Mouse (Mus musculus) embryonic facial prominence, embryonic 11.5 days (tissue): ENCODE measurements around the gene Kcnma1. TPM values are rescaled to one million over a fixed set of nuclear protein-coding genes. Genes with fewer than 3 reads are reported as not detected.

Source experiments
- ATAC-seq: fragments of 200-750 bp; cut with Nextera tagmentation; replicated peaks from 2 replicates; pipeline ENCODE4 v1.8.0; 2017; ENCODE audit warnings: low read depth; ENCODE audit not compliant: insufficient number of reproducible peaks, low FRiP score, low TSS enrichment
- DNase-seq: peaks from one replicate; pipeline ENCODE4 v3.0.0-alpha.2; 2015; ENCODE audit warnings: low spot score
- H3K27ac ChIP-seq: fragments of 300-500 bp; sonication (generic); replicated peaks from 2 replicates; pipeline ENCODE4 v1.5.1; 2014; ENCODE audit warnings: mild to moderate bottlenecking, low read depth, low read length, control low read depth
- H3K27me3 ChIP-seq: fragments of 300-500 bp; sonication (generic); 2 replicates; pipeline ENCODE4 v1.6.1; 2014; ENCODE audit warnings: mild to moderate bottlenecking, low read length, moderate library complexity, mixed read lengths; ENCODE audit not compliant: control insufficient read depth, insufficient read depth
- H3K36me3 ChIP-seq: fragments of 300-500 bp; sonication (generic); replicated peaks from 2 replicates; pipeline ENCODE4 v1.6.1; 2014; ENCODE audit warnings: low read depth, mild to moderate bottlenecking, low read length, moderate library complexity, mixed read lengths; ENCODE audit not compliant: control insufficient read depth, insufficient read depth
- H3K4me1 ChIP-seq: fragments of 300-500 bp; sonication (generic); 2 replicates; pipeline ENCODE4 v1.6.1; 2014; ENCODE audit warnings: low read length, mixed read lengths; ENCODE audit not compliant: control insufficient read depth, insufficient read depth
- H3K4me2 ChIP-seq: fragments of 300-500 bp; sonication (generic); 2 replicates; pipeline ENCODE4 v1.6.1; 2014; ENCODE audit warnings: low read depth, mild to moderate bottlenecking, control low read depth, low read length, moderate library complexity
- H3K4me3 ChIP-seq: fragments of 300-500 bp; sonication (generic); 2 replicates; pipeline ENCODE4 v1.5.1; 2014; ENCODE audit warnings: low read depth, low read length, control low read depth
- H3K9ac ChIP-seq: fragments of 300-500 bp; sonication (generic); replicated peaks from 2 replicates; pipeline ENCODE4 v1.6.1; 2014; ENCODE audit warnings: mild to moderate bottlenecking, control low read depth, low read length
- H3K9me3 ChIP-seq: fragments of 300-500 bp; sonication (generic); replicated peaks from 2 replicates; pipeline ENCODE4 v1.6.1; 2016; ENCODE audit warnings: mild to moderate bottlenecking, low read length, inconsistent platforms, mixed read lengths; ENCODE audit not compliant: control insufficient read depth
- WGBS: fragments of 180-500 bp; shearing (Covaris S2); extraction: QIAGEN DNeasy Blood & Tissue Kit; methylation state at CpG from one replicate; pipeline ENCODE4 v1.1.7; 2014; 5-methylcytosine and 5-hydroxymethylcytosine counted together
- polyA plus RNA-seq: library from polyadenylated mRNA; unstranded; fragments of >200 nt; fragmentation: Nextera tagmentation; extraction: Ambion mirVana; gene quantifications from 2 replicates; pipeline ENCODE4 v1.2.1, GENCODE M21; 2014

Gene Kcnma1
- polyA plus RNA-seq, 1 experiment from 2014 or later, result 0.87 TPM

DNA sequence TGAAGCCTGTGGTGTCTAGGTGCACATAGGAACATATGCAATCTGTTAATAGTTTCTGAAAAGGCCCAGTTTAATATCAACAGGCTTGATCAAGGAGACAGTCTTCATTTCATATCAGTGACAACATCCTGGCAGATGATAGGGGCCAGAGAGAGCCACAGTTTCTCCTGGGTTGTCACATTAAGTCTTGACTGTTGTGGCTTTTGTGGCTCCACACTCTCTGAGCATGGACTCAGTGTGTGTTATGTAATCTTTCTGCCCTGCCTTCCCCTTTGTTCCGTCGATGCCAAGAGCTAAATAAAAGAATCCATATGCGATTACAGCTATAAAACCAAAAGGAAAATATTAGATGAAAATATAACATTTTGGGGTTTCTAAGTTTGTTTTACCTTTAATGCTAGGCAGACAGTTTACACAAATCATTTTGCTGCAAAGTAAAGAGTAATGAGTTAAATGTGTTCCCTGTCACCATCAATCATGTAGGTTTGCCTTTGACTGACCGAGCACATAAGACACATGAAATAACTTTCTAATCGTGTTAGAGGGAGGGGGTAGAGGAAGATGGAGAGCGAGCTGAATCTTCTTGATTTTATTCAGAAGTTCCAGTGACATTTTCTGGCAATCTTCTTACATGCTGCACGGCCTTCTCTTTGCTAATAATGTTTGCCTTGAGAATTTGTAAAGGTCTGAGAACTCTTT, 528.3 kb downstream of the Kcnma1 start:
- Histone ChIP-seq H3K9me3 (no peaks in the 10 kb centered on the region), H3K4me2 (no peak overlapping the region), H3K9ac (no peak overlapping the region), H3K27me3 (no peaks in the 10 kb centered on the region), H3K4me1 (no peaks in the 10 kb centered on the region), H3K36me3 (no peaks in the 10 kb centered on the region), H3K4me3 (no peak overlapping the region), H3K27ac (no peak overlapping the region)
- WGBS, result 49% methylated on average over 7 of the region's 7 CpGs
- DNase-seq (peak; percentile 50), ATAC-seq (no peak)

DNA sequence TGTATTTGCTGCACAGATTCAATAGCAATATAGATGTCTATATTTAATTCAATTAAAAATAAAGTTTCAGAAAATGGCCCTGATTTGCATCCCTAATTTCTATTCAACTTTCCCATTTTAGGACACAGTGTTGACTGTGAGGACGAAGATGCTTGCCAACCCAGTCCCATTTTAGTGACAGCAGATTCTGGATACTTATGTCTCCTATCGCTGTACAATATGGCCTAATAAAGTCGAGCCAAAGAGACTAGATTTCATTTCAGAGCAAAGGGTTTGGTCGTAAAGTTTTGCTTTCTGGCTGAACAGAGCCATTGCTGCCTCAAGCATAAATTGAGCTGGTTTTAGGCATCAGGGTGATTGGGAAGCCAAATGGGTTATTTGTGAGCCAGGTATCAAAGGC, 539.2 kb downstream of the Kcnma1 start:
- H3K36me3 ChIP-seq, result no peaks in the 10 kb centered on the region
- no peak overlapping the region for H3K4me3 ChIP-seq
- WGBS, result 90% methylated on average over 4 of the region's 4 CpGs
- no peaks in the 10 kb centered on the region for H3K9me3 ChIP-seq
- DNase-seq (no peak), ATAC-seq (no peak)
- H3K4me1 ChIP-seq, result no peaks in the 10 kb centered on the region
- no peaks in the 10 kb centered on the region for H3K27me3 ChIP-seq
- H3K27ac ChIP-seq, result no peak overlapping the region
- H3K9ac ChIP-seq, result no peak overlapping the region
- no peak overlapping the region for H3K4me2 ChIP-seq

DNA sequence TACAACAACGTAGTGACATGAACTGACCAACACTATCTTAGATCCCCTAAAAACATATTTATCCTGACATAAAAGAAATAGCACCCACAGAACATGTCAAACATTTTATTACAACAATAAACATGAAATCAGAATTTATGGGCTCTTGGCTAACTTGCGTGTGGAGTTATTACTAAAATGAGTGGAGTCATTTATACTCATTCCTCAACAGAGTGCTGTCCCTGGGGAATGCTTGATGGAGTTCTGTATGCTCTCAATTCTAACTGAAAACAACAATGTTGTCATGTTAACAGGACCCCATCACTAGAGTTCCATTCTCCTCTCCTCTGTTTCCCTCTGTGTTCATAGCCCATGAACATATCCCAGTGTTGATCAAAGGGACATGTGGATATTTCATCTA, 544.2 kb downstream of the Kcnma1 start:
- Histone ChIP-seq H3K9ac (no peak overlapping the region), H3K4me2 (no peak overlapping the region), H3K27ac (no peak overlapping the region), H3K4me3 (no peak overlapping the region), H3K4me1 (no peaks in the 10 kb centered on the region), H3K9me3 (no peaks in the 10 kb centered on the region), H3K27me3 (no peaks in the 10 kb centered on the region), H3K36me3 (no peaks in the 10 kb centered on the region)
- WGBS, result 85% methylated on average over 2 of the region's 2 CpGs
- DNase-seq (no peak), ATAC-seq (no peak)

DNA sequence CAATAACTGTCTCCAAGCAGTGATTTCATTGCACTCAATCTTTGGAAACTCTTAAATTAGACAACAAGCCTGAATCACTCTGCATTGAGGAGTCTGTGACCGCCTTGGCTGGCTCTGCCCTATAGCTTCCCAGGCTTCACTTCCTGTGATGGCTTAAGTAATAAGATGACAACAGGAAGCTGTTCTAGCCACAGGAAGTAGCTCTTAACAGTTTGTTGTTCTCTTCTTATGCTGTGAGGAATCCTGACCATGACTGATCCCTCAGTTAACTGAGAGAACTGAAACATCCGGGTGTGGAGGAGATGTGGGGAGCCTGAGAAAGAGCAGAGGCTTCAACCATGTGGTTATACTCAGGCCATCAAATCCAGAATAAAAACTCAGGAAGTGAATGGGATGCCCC, 549.2 kb downstream of the Kcnma1 start:
- Histone ChIP-seq H3K4me2 (no peak overlapping the region), H3K36me3 (no peaks in the 10 kb centered on the region), H3K4me3 (no peak overlapping the region), H3K4me1 (no peaks in the 10 kb centered on the region), H3K27ac (no peak overlapping the region), H3K9ac (no peak overlapping the region), H3K9me3 (no peaks in the 10 kb centered on the region), H3K27me3 (no peaks in the 10 kb centered on the region)
- DNase-seq (no peak), ATAC-seq (no peak)
- WGBS, result 61% methylated on average over 2 of the region's 2 CpGs

DNA sequence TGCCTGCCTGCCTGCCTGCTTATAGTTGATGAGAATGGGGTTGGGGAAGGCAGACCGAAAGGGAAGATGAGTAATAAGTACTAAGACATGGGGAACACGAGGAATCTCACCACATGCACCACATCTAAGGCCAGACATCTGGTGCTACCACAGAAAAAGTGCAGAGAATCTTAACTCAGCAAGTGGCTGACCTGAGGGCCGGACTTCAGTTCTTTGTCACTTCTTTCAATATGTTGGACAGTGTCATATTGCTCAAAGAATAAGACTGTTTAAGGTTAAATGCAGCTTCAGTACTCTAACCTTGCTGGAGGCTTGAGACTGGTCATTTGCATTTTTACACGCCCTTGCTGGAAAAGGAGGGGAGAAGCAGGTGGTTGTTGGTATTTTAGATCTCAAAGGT, 555.7 kb downstream of the Kcnma1 start:
- H3K4me2 ChIP-seq, result no peak overlapping the region
- H3K27ac ChIP-seq, result no peak overlapping the region
- no peaks in the 10 kb centered on the region for H3K9me3 ChIP-seq
- no peak for DNase-seq
- no peak overlapping the region for H3K4me3 ChIP-seq
- no peaks in the 10 kb centered on the region for H3K27me3 ChIP-seq
- H3K9ac ChIP-seq, result no peak overlapping the region
- H3K36me3 ChIP-seq, result no peaks in the 10 kb centered on the region
- H3K4me1 ChIP-seq, result no peaks in the 10 kb centered on the region
- 57% methylated on average over 4 of the region's 4 CpGs for WGBS
- no peak for ATAC-seq

DNA sequence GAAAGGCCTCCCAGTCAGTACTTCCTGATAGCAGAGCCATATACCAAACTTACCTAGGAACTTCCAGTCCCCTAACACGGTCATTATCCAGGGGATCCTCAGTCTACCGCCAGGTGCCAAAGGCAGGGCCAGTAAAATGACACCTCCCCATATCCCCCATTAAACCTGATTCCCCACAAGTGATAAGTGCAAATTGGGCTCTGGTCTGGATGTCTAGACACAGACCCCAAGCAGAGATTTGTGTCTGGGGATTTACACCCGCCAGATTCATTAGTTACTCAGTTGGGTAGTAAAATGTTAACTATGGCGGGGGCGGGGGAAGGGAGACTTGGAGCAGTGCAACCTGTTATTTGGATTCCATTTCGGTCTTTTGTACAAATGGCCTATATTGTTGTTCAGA, 562.6 kb downstream of the Kcnma1 start:
- Histone ChIP-seq H3K27me3 (no peaks in the 10 kb centered on the region), H3K9ac (no peak overlapping the region), H3K36me3 (no peaks in the 10 kb centered on the region), H3K4me1 (no peaks in the 10 kb centered on the region), H3K27ac (no peak overlapping the region), H3K4me2 (no peak overlapping the region), H3K9me3 (no peaks in the 10 kb centered on the region), H3K4me3 (no peak overlapping the region)
- WGBS, result 81% methylated on average over 6 of the region's 6 CpGs
- DNase-seq (no peak), ATAC-seq (no peak)

DNA sequence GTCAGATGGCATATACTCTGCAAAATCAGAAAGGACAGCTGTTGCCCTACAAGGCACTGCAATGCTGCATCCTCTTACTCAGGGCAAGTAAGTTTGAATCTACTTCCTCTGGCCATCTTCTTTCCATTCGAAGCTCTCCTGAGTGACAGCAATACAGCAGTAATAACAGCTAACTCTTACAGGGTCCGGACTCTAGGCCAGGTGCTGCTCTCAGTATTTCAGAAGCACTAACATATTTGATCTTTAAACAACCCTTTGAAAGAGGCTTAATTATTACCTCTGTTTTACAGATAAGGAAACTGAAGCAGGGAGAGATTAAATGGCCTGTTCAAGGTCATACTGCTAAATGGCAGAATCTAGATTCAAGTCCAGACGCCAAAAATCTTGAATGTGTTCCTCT, 576.8 kb downstream of the Kcnma1 start:
- no peak overlapping the region for H3K27ac ChIP-seq
- ATAC-seq (no peak), DNase-seq (no peak)
- 75% methylated on average over 3 of the region's 3 CpGs for WGBS
- no peak overlapping the region for H3K9ac ChIP-seq
- no peaks in the 10 kb centered on the region for H3K27me3 ChIP-seq
- no peaks in the 10 kb centered on the region for H3K9me3 ChIP-seq
- H3K4me2 ChIP-seq, result no peak overlapping the region
- H3K4me3 ChIP-seq, result no peak overlapping the region
- no peaks in the 10 kb centered on the region for H3K4me1 ChIP-seq
- no peaks in the 10 kb centered on the region for H3K36me3 ChIP-seq

DNA sequence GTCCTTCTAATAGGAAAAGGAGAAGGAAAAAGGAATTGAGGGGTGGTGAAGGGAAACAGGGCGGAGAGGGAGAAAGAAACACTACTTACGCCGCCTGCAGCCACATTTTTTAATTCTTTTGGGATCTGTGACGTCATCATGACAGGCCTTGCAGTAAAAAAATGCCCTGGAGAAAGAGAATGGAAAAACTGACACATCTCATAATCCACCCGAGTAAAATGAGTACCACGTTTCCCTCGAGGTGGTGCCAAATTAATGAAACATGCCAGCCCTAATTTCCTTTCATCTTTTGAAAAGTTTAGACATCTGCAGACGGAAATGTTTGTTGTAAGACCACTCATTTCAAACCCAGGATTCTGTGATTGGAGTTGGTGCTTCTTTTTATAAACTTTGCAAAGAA, 578.4 kb downstream of the Kcnma1 start:
- no peaks in the 10 kb centered on the region for H3K9me3 ChIP-seq
- no peak for ATAC-seq
- no peaks in the 10 kb centered on the region for H3K36me3 ChIP-seq
- 43% methylated on average over 8 of the region's 8 CpGs for WGBS
- no peaks in the 10 kb centered on the region for H3K27me3 ChIP-seq
- DNase-seq, result peak; percentile 53
- H3K27ac ChIP-seq, result no peak overlapping the region
- H3K4me2 ChIP-seq, result no peak overlapping the region
- no peak overlapping the region for H3K9ac ChIP-seq
- H3K4me3 ChIP-seq, result no peak overlapping the region
- H3K4me1 ChIP-seq, result no peaks in the 10 kb centered on the region
